Mouse (Mus musculus) MEL (cell line): ENCODE data around the gene Pitx3. TPM values are rescaled to one million over a fixed set of nuclear protein-coding genes. Genes with fewer than 3 reads are reported as not detected.

ENCODE experiments used
- DNase-seq: peaks from one replicate; pipeline ENCODE4 v3.0.0; 2011; ENCODE audit warnings: low read depth, low spot score
- H3K27ac ChIP-seq: 2 replicates; pipeline ENCODE4 v1.5.1; 2012; ENCODE audit warnings: low read depth, mild to moderate bottlenecking, control low read depth, low read length, moderate library complexity; ENCODE audit not compliant: control insufficient read depth
- H3K27me3 ChIP-seq, 2 experiments: fragments of 150-350 bp in 1 of 2; sonication (generic) in 1 of 2; 2 replicates each; pipeline ENCODE4 v1.6.1; 2012; ENCODE audit warnings: low read length in 2 of 2, mild to moderate bottlenecking in 2 of 2, improper control_type of control experiment in 1 of 2, moderate library complexity in 1 of 2; ENCODE audit not compliant: insufficient read depth in 2 of 2, control insufficient read depth in 1 of 2
- H3K36me3 ChIP-seq, 2 experiments: 2 replicates each; pipeline ENCODE4 v1.6.1; 2012 to 2014; ENCODE audit warnings: low read length in 2 of 2, improper control_type of control experiment in 1 of 2, inconsistent platforms in 1 of 2, mild to moderate bottlenecking in 1 of 2; ENCODE audit not compliant: insufficient read depth in 2 of 2, control insufficient read depth in 1 of 2
- H3K4me1 ChIP-seq, 2 experiments: fragments of 150-350 bp in 1 of 2; sonication (generic) in 1 of 2; 2 replicates each; pipeline ENCODE4 v1.6.1; 2012; ENCODE audit warnings: low read length in 2 of 2, improper control_type of control experiment in 1 of 2, mild to moderate bottlenecking in 1 of 2; ENCODE audit not compliant: insufficient read depth in 2 of 2, control insufficient read depth in 1 of 2
- H3K4me3 ChIP-seq, 2 experiments: fragments of 150-350 bp in 1 of 2; sonication (generic) in 1 of 2; 2 replicates each; pipeline ENCODE4 v1.5.1; 2012; ENCODE audit warnings: low read depth in 2 of 2, low read length in 2 of 2, mild to moderate bottlenecking in 2 of 2, moderate library complexity in 2 of 2, control low read depth in 1 of 2, improper control_type of control experiment in 1 of 2; ENCODE audit not compliant: control insufficient read depth in 1 of 2, insufficient read depth in 1 of 2
- H3K79me2 ChIP-seq: 2 replicates; pipeline ENCODE4 v1.6.1; 2012; ENCODE audit warnings: mild to moderate bottlenecking, low read length, moderate library complexity; ENCODE audit not compliant: control insufficient read depth, poor library complexity, insufficient read depth
- H3K9ac ChIP-seq: 2 replicates; pipeline ENCODE4 v1.6.1; 2012; ENCODE audit warnings: low read depth, mild to moderate bottlenecking, control low read depth, low read length, moderate library complexity; ENCODE audit not compliant: control insufficient read depth, poor library complexity, severe bottlenecking
- H3K9me3 ChIP-seq: fragments of 150-350 bp; sonication (generic); replicated peaks from 2 replicates; pipeline ENCODE4 v1.6.1; 2012; ENCODE audit warnings: mild to moderate bottlenecking, low read length, improper control_type of control experiment, moderate library complexity; ENCODE audit not compliant: insufficient read depth
- BHLHE40 ChIP-seq: IDR thresholded peaks from 2 replicates; pipeline ENCODE4 v1.6.1; 2012; ENCODE audit warnings: low read depth, mild to moderate bottlenecking, inconsistent platforms, low read length, improper control_type of control experiment, borderline replicate concordance
- CTCF ChIP-seq, 3 experiments: IDR thresholded peaks in 2 of 3; conservative IDR thresholded peaks in 1 of 3; 2 replicates each; pipeline ENCODE4 v1.5.1; 2011 to 2012; ENCODE audit warnings: low read length in 3 of 3, low read depth in 2 of 3, mild to moderate bottlenecking in 2 of 3, improper control_type of control experiment in 1 of 3, inconsistent platforms in 1 of 3, mixed read lengths in 1 of 3, moderate library complexity in 1 of 3; ENCODE audit not compliant: control insufficient read depth in 1 of 3, insufficient read depth in 1 of 3, poor library complexity in 1 of 3, severe bottlenecking in 1 of 3
- ELF1 ChIP-seq: IDR thresholded peaks from 2 replicates; pipeline ENCODE4 v1.6.1; 2014; ENCODE audit warnings: low read depth, mild to moderate bottlenecking, inconsistent platforms, low read length, improper control_type of control experiment, moderate library complexity
- EP300 ChIP-seq, 2 experiments: IDR thresholded peaks; 2 replicates each; pipeline ENCODE4 v1.6.1; 2011; ENCODE audit warnings: improper control_type of control experiment in 2 of 2, low read length in 2 of 2, low read depth in 1 of 2, mild to moderate bottlenecking in 1 of 2
- GATA1 ChIP-seq: IDR thresholded peaks from 2 replicates; pipeline ENCODE4 v1.6.1; 2011; ENCODE audit warnings: low read depth, low read length, improper control_type of control experiment
- HCFC1 ChIP-seq: IDR thresholded peaks from 2 replicates; pipeline ENCODE4 v1.6.1; 2012; ENCODE audit warnings: low read depth, mild to moderate bottlenecking, inconsistent platforms, low read length, improper control_type of control experiment, moderate library complexity
- MAX ChIP-seq: IDR thresholded peaks from 2 replicates; pipeline ENCODE4 v1.6.1; 2011; ENCODE audit warnings: low read length, improper control_type of control experiment
- MAZ ChIP-seq: IDR thresholded peaks from 2 replicates; pipeline ENCODE4 v1.6.1; 2012; ENCODE audit warnings: low read depth, mild to moderate bottlenecking, inconsistent platforms, low read length, improper control_type of control experiment
- MEF2A ChIP-seq: IDR thresholded peaks from 2 replicates; pipeline ENCODE4 v1.6.1; 2014; ENCODE audit warnings: low read depth, mild to moderate bottlenecking, inconsistent platforms, low read length, improper control_type of control experiment; ENCODE audit not compliant: poor library complexity, insufficient replicate concordance, severe bottlenecking; ENCODE audit errors: extremely low read depth
- NRF1 ChIP-seq: IDR thresholded peaks from 2 replicates; pipeline ENCODE4 v1.6.1; 2014; ENCODE audit warnings: low read depth, mild to moderate bottlenecking, inconsistent platforms, low read length, improper control_type of control experiment, moderate library complexity; ENCODE audit not compliant: poor library complexity, insufficient read depth, severe bottlenecking
- POLR2AphosphoS5 ChIP-seq: IDR thresholded peaks from 2 replicates; pipeline ENCODE4 v1.6.1; 2012; ENCODE audit warnings: low read depth, borderline replicate concordance, mild to moderate bottlenecking, inconsistent platforms, low read length, moderate library complexity, mixed read lengths
- RAD21 ChIP-seq: IDR thresholded peaks from 2 replicates; pipeline ENCODE4 v1.6.1; 2011; ENCODE audit warnings: mild to moderate bottlenecking, low read depth, low read length, improper control_type of control experiment
- SMC3 ChIP-seq: IDR thresholded peaks from 2 replicates; pipeline ENCODE4 v1.6.1; 2011; ENCODE audit warnings: low read depth, low read length, improper control_type of control experiment
- TAL1 ChIP-seq: IDR thresholded peaks from 2 replicates; pipeline ENCODE4 v1.6.1; 2012; ENCODE audit warnings: mild to moderate bottlenecking, inconsistent platforms, low read length, moderate library complexity, mixed read lengths
- UBTF ChIP-seq: IDR thresholded peaks from 2 replicates; pipeline ENCODE4 v1.6.1; 2012; ENCODE audit warnings: low read depth, mild to moderate bottlenecking, inconsistent platforms, low read length, improper control_type of control experiment, moderate library complexity, borderline replicate concordance; ENCODE audit not compliant: insufficient read depth
- ZC3H11A ChIP-seq: IDR thresholded peaks from 2 replicates; pipeline ENCODE4 v1.6.1; 2012; ENCODE audit warnings: low read depth, mild to moderate bottlenecking, inconsistent platforms, low read length, improper control_type of control experiment
- ZMIZ1 ChIP-seq: IDR thresholded peaks from 2 replicates; pipeline ENCODE4 v1.6.1; 2012; ENCODE audit warnings: low read depth, mild to moderate bottlenecking, inconsistent platforms, low read length, improper control_type of control experiment, moderate library complexity
- ZNF384 ChIP-seq: IDR thresholded peaks from 2 replicates; pipeline ENCODE4 v1.6.1; 2012; ENCODE audit warnings: low read depth, mild to moderate bottlenecking, inconsistent platforms, low read length, improper control_type of control experiment
- polyA plus RNA-seq, 2 experiments: library from polyadenylated mRNA; stranded (reverse) in 1 of 2; unstranded in 1 of 2; fragments of >175 nt in 1 of 2; fragments of >200 nt in 1 of 2; gene quantifications; 2 replicates each; pipeline versions ENCODE4 v1.2.1 to v1.2.4; 2012; ENCODE audit warnings: low replicate concordance in 2 of 2, low read depth in 1 of 2; ENCODE audit not compliant: insufficient read length in 2 of 2, insufficient read depth in 1 of 2, missing spikeins in 1 of 2
- total RNA-seq: library from RNA; depleted of rRNA; stranded (reverse); fragments of 300-350 nt; gene quantifications from 2 replicates; pipeline ENCODE4 v1.2.3, GENCODE M21; 2012

Pitx3 gene
- total and polyA plus RNA-seq, 3 experiments, result 0.08 to 0.28 TPM; not detected in 1

GRCm38 (mm10) chr19:46094144-46094543 lies 54.0 kb downstream of the Pitx3 start:
- H3K79me2 ChIP-seq, result no peaks in the 10 kb centered on the region
- TF ChIP-seq CTCF (IDR thresholded peaks at IDR 0.05 in 2 of 3, conservative IDR thresholded peaks at IDR 0.05 in 1 of 3; ENCODE audit: control insufficient read depth in 1 of 3, insufficient read depth in 1 of 3, low read depth in 2 of 3, low read length in 3 of 3, poor library complexity in 1 of 3, severe bottlenecking in 1 of 3) (peak in 2 of 3 experiments; percentile 11 to 17; a peak in 1 of 6 replicates), POLR2AphosphoS5 (no peak), BHLHE40 (no peak), SMC3 (no peak), TAL1 (no peak), GATA1 (no peak), RAD21 (peak; percentile 7; the same call in 1 of the 2 replicates), ZNF384 (peak; percentile 29; the same call in 1 of the 2 replicates)
- no peaks in the 10 kb centered on the region for H3K36me3 ChIP-seq
- no peak overlapping the region for H3K4me3 ChIP-seq
- H3K27me3 ChIP-seq, result peaks cover 0 to 2% of the 10 kb centered on the region in 2 experiments; a peak in 2 of 4 replicates
- no peak overlapping the region for H3K27ac ChIP-seq
- DNase-seq, result peak; percentile 28
- H3K9me3 ChIP-seq, result no peaks in the 10 kb centered on the region
- no peak overlapping the region for H3K9ac ChIP-seq
- H3K4me1 ChIP-seq, result no peaks in the 10 kb centered on the region

- H3K4me1 ChIP-seq, result no peaks in the 10 kb centered on the region
- no peaks in the 10 kb centered on the region for H3K79me2 ChIP-seq
Measured at GRCm38 (mm10) chr19:46091641-46092040, 56.5 kb downstream of the Pitx3 start.

GRCm38 (mm10) chr19:46087871-46088270 lies 60.3 kb downstream of the Pitx3 start:
- Histone ChIP-seq H3K9me3 (no peaks in the 10 kb centered on the region), H3K4me3 (no peak overlapping the region), H3K79me2 (no peaks in the 10 kb centered on the region), H3K27ac (no peak overlapping the region), H3K9ac (no peak overlapping the region), H3K27me3 (no peaks in the 10 kb centered on the region), H3K4me1 (no peaks in the 10 kb centered on the region), H3K36me3 (peaks cover 0 to 21% of the 10 kb centered on the region in 2 experiments; a peak in 2 of 4 replicates)
- DNase-seq, result peak; percentile 21
- TF ChIP-seq MEF2A (no peak), MAX (no peak), ZC3H11A (no peak)

More at GRCm38 (mm10) chr19:46091641-46092040, 56.5 kb downstream of the Pitx3 start:
- Histone ChIP-seq H3K4me3 (no peak overlapping the region), H3K27me3 (no peaks in the 10 kb centered on the region), H3K27ac (no peak overlapping the region), H3K9me3 (no peaks in the 10 kb centered on the region), H3K9ac (no peak overlapping the region), H3K36me3 (no peaks in the 10 kb centered on the region)
- no peak for TF ChIP-seq NRF1
- TF ChIP-seq ZMIZ1, result no peak
- no peak for TF ChIP-seq EP300 (IDR thresholded peaks at IDR 0.05; ENCODE audit: low read depth in 1 of 2, low read length in 2 of 2)
- TF ChIP-seq RAD21, result no peak
- no peak for TF ChIP-seq UBTF
- TF ChIP-seq POLR2AphosphoS5, result no peak
- no peak for TF ChIP-seq ELF1
- no peak for TF ChIP-seq ZNF384
- TF ChIP-seq HCFC1, result no peak
- no peak for TF ChIP-seq MAZ
- no peak for DNase-seq
